Mouse (Mus musculus): ENCODE results near the gene Spc24.

GRCm38 (mm10) chr9:21751347-21751746 lies 8.8 kb downstream of the Spc24 start:
- TF ChIP-seq POLR2A (IDR thresholded peaks at IDR 0.05; ENCODE audit: borderline replicate concordance, control insufficient read depth, low read depth, low read length) = no peak
- TF ChIP-seq CTCF (IDR thresholded peaks at IDR 0.05; ENCODE audit: control insufficient read depth, insufficient read depth, low read length) = peak; percentile 8; the same call in 1 of the 2 replicates

Data from bone marrow, adult 2 months (tissue).